Mouse (Mus musculus): ENCODE data around the gene Kif1c.

- TF ChIP-seq POLR2A (IDR thresholded peaks at IDR 0.05; ENCODE audit: insufficient read depth, low read depth, low read length) (0 out of 2 replicates have a peak, but pooled peaks have one; percentile 21), CTCF (IDR thresholded peaks at IDR 0.05; ENCODE audit: insufficient read depth, low read depth, low read length) (no peak)
These were observed 44.5 kb upstream of the Kif1c start for GRCm38 (mm10) chr11:70655571-70656455.
